Mouse (Mus musculus) lung, postnatal 0 days (tissue): Measurements from ENCODE around the gene Arhgef15. TPM values are rescaled to one million over a fixed set of nuclear protein-coding genes. Genes with fewer than 3 reads are reported as not detected.

Experiments
- ATAC-seq: fragments of 200-750 bp; cut with Nextera tagmentation; 2 replicates; pipeline ENCODE4 v1.8.0; 2017; ENCODE audit warnings: moderate library complexity
- DNase-seq: peaks from one replicate; pipeline ENCODE4 v3.0.0-alpha.2; 2016; ENCODE audit warnings: low spot score
- H3K27ac ChIP-seq: fragments of 300-500 bp; sonication (generic); 2 replicates; pipeline ENCODE4 v1.5.1; 2014; ENCODE audit warnings: antibody characterized with exemption, mild to moderate bottlenecking, low read length, mixed read lengths
- H3K27me3 ChIP-seq: fragments of 300-500 bp; sonication (generic); replicated peaks from 2 replicates; pipeline ENCODE4 v1.6.1; 2014; ENCODE audit warnings: low read length, mixed read lengths; ENCODE audit not compliant: insufficient read depth
- H3K36me3 ChIP-seq: fragments of 300-500 bp; sonication (generic); 2 replicates; pipeline ENCODE4 v1.6.1; 2014; ENCODE audit warnings: low read length, mixed read lengths; ENCODE audit not compliant: insufficient read depth
- H3K4me1 ChIP-seq: fragments of 300-500 bp; sonication (generic); 2 replicates; pipeline ENCODE4 v1.6.1; 2014; ENCODE audit warnings: antibody characterized with exemption, low read depth, low read length, mixed read lengths; ENCODE audit not compliant: insufficient read depth
- H3K4me2 ChIP-seq: fragments of 300-500 bp; sonication (generic); replicated peaks from 2 replicates; pipeline ENCODE4 v1.6.1; 2014; ENCODE audit warnings: low read depth, mild to moderate bottlenecking, low read length, moderate library complexity, mixed read lengths
- H3K4me3 ChIP-seq: fragments of 300-500 bp; sonication (generic); 2 replicates; pipeline ENCODE4 v1.5.1; 2014; ENCODE audit warnings: low read depth, low read length
- H3K9ac ChIP-seq: fragments of 300-500 bp; sonication (generic); replicated peaks from 2 replicates; pipeline ENCODE4 v1.6.1; 2014; ENCODE audit warnings: low read depth, mild to moderate bottlenecking
- H3K9me3 ChIP-seq: fragments of 300-500 bp; sonication (generic); 2 replicates; pipeline ENCODE4 v1.6.1; 2016; ENCODE audit warnings: low read length, mixed read lengths
- CTCF ChIP-seq: IDR thresholded peaks from 2 replicates; pipeline ENCODE4 v1.5.1; 2016; ENCODE audit warnings: antibody characterized with exemption, mild to moderate bottlenecking
- EP300 ChIP-seq: IDR thresholded peaks from 2 replicates; pipeline ENCODE4 v1.6.1; 2016; ENCODE audit warnings: antibody characterized with exemption, mild to moderate bottlenecking, control low read depth
- WGBS: fragments of 180-500 bp; shearing (Covaris S2); extraction: QIAGEN DNeasy Blood & Tissue Kit; methylation state at CpG from one replicate; pipeline ENCODE4 v1.1.7; 2014; 5-methylcytosine and 5-hydroxymethylcytosine counted together
- polyA plus RNA-seq: library from polyadenylated mRNA; unstranded; fragments of >200 nt; fragmentation: Nextera tagmentation; extraction: Ambion mirVana; gene quantifications from 2 replicates; pipeline ENCODE4 v1.2.1, GENCODE M21; 2015

Gene Arhgef15
- polyA plus RNA-seq, 1 experiment from 2014 or later = 24.2 TPM

DNA sequence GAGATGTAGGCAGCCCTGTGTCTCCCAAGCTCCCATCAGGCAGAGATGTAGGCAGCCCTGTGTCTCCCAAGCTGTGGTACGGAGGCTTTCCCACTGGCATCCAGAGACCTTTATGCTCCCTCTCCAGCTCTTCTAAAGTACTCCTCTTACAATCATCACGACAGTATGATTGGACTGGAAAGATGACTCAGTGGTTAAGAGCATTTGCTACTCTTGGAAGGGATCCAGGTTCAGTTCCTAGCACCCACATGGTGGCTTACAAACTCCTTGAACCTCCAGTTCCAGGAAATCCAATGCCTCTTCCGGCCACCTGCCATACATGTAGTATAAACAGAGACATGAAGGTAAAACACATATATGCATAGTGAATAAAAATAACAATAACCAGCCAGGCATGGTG lies 4.3 kb upstream of the Arhgef15 start:
- no peak overlapping the region for H3K9ac ChIP-seq
- H3K27ac ChIP-seq = no peak overlapping the region
- H3K4me1 ChIP-seq = no peaks in the 10 kb centered on the region
- no peak overlapping the region for H3K4me3 ChIP-seq
- H3K9me3 ChIP-seq = no peaks in the 10 kb centered on the region
- 40% methylated on average over 3 of the region's 3 CpGs for WGBS
- no peak for TF ChIP-seq EP300
- TF ChIP-seq CTCF = no peak
- H3K36me3 ChIP-seq = no peaks in the 10 kb centered on the region
- H3K27me3 ChIP-seq = no peaks in the 10 kb centered on the region
- no peak overlapping the region for H3K4me2 ChIP-seq
- DNase-seq (no peak), ATAC-seq (no peak)

DNA sequence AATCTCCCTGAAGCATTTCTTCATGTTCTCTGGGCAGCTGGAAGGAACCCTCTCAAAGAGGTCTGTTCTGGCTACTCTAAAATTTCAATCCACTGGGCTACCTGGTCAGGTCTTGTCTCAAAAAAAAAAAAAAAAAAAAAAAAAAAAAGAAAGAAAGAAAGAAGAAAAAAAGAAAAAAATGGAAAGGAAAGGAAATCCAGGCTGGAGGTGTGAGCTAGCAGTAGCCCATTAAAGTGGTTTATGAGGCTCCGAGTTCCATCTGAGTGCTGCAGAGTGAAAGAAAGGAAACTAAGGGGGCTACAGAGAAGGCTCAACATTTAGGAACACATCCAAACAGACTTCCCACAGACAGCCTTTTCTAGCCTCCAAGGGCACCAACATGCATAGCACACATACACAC lies 691 bp upstream of the Arhgef15 start:
- H3K27ac ChIP-seq = 0 out of 2 replicates have a peak overlapping the region, but pooled peaks have one; percentile 79
- H3K9me3 ChIP-seq = no peaks in the 10 kb centered on the region
- 0 out of 2 replicates have a peak, but pooled peaks cover 2% of the 10 kb centered on the region for H3K4me1 ChIP-seq
- DNase-seq (no peak), ATAC-seq (no peak)
- H3K4me2 ChIP-seq = no peak overlapping the region
- H3K9ac ChIP-seq = no peak overlapping the region
- peaks cover 4% of the 10 kb centered on the region; the same call in 1 of the 2 replicates for H3K27me3 ChIP-seq
- H3K4me3 ChIP-seq = no peak overlapping the region
- no peak for TF ChIP-seq EP300
- TF ChIP-seq CTCF = no peak
- 100% methylated on average over 1 of the region's 1 CpGs for WGBS
- no peaks in the 10 kb centered on the region for H3K36me3 ChIP-seq

DNA sequence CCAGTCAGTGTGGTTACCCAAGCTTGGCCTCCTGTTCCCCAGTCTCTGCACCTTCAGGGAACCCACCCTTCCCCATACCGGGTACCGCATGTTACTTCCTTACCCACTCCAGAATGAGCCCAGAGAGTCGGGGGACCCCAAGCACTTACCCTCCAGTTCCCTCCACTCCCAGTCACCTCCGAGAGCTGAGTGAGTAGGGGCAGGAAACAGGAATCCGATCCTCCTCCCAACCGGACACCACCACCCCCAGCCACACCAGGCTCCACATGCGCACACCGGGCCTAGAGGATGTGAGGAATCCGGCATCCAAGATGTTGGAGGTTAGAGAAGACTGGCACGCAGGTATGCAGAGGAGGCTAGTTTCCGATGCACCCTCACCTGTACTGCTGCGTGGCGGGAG lies 583 bp downstream of the Arhgef15 start:
- peak overlapping the region; percentile 79 for H3K27ac ChIP-seq
- WGBS = 24% methylated on average over 13 of the region's 13 CpGs
- 0 out of 2 replicates have a peak overlapping the region, but pooled peaks have one; percentile 9 for H3K9ac ChIP-seq
- H3K27me3 ChIP-seq = peaks cover 4% of the 10 kb centered on the region; the same call in 1 of the 2 replicates
- no peak for DNase-seq
- H3K4me3 ChIP-seq = peak overlapping the region; percentile 33
- H3K4me1 ChIP-seq = 0 out of 2 replicates have a peak, but pooled peaks cover 2% of the 10 kb centered on the region
- peak; percentile 77 for ATAC-seq
- TF ChIP-seq EP300 (no peak), CTCF (no peak)
- H3K4me2 ChIP-seq = peak overlapping the region; percentile 55
- H3K9me3 ChIP-seq = no peaks in the 10 kb centered on the region
- H3K36me3 ChIP-seq = no peaks in the 10 kb centered on the region

GRCm38 (mm10) chr11:68956107-68956506 lies 1.2 kb downstream of the Arhgef15 start:
- Histone ChIP-seq H3K9ac (0 out of 2 replicates have a peak overlapping the region, but pooled peaks have one; percentile 9), H3K4me3 (peak overlapping the region; percentile 33)
- peak; percentile 73 for ATAC-seq

GRCm38 (mm10) chr11:68955473-68955872 lies 1.8 kb downstream of the Arhgef15 start:
- DNase-seq (no peak), ATAC-seq (no peak)
- no peaks in the 10 kb centered on the region for H3K9me3 ChIP-seq
- no peaks in the 10 kb centered on the region for H3K36me3 ChIP-seq
- H3K9ac ChIP-seq = no peak overlapping the region
- no peak overlapping the region for H3K4me3 ChIP-seq
- peaks cover 4% of the 10 kb centered on the region; the same call in 1 of the 2 replicates for H3K27me3 ChIP-seq
- no peak overlapping the region for H3K27ac ChIP-seq
- 53% methylated on average over 5 of the region's 5 CpGs for WGBS
- 0 out of 2 replicates have a peak, but pooled peaks cover 2% of the 10 kb centered on the region for H3K4me1 ChIP-seq
- TF ChIP-seq CTCF = no peak
- TF ChIP-seq EP300 = no peak
- peak overlapping the region; percentile 55 for H3K4me2 ChIP-seq

More at GRCm38 (mm10) chr11:68956107-68956506, 1.2 kb downstream of the Arhgef15 start:
- 44% methylated on average over 3 of the region's 3 CpGs for WGBS
- H3K4me2 ChIP-seq = peak overlapping the region; percentile 55
- peaks cover 4% of the 10 kb centered on the region; the same call in 1 of the 2 replicates for H3K27me3 ChIP-seq
- 0 out of 2 replicates have a peak, but pooled peaks cover 2% of the 10 kb centered on the region for H3K4me1 ChIP-seq
- peak overlapping the region; percentile 79 for H3K27ac ChIP-seq
- no peaks in the 10 kb centered on the region for H3K36me3 ChIP-seq
- no peak for TF ChIP-seq CTCF
- TF ChIP-seq EP300 = no peak
- peak; percentile 59 for DNase-seq
- no peaks in the 10 kb centered on the region for H3K9me3 ChIP-seq

- DNase-seq = no peak
- TF ChIP-seq CTCF = no peak
- TF ChIP-seq EP300 = no peak
- Histone ChIP-seq H3K27ac (no peak overlapping the region), H3K27me3 (peaks cover 4% of the 10 kb centered on the region; the same call in 1 of the 2 replicates), H3K4me3 (peak overlapping the region; percentile 31), H3K4me1 (0 out of 2 replicates have a peak, but pooled peaks cover 2% of the 10 kb centered on the region), H3K4me2 (peak overlapping the region; percentile 55), H3K9me3 (no peaks in the 10 kb centered on the region), H3K36me3 (no peaks in the 10 kb centered on the region), H3K9ac (no peak overlapping the region)
- WGBS = 5% methylated on average over 17 of the region's 17 CpGs
- no peak for ATAC-seq
Observed at GRCm38 (mm10) chr11:68954408-68954807, 2.9 kb downstream of the Arhgef15 start.
